Mouse (Mus musculus) frontal cortex, adult (tissue): ENCODE measurements at regions not wholly inside any gene's neighbourhood (a gene's known extent, or its start where the extent isn't known, plus 50 kb on each side); places are given as distances from the start of the nearest gene placed in this dataset.
"Not testable (repeated sequence)": the region's sequence is repeated elsewhere in the genome, so short reads cannot be mapped to it uniquely, and the experiment has no call there.

Source experiments
- ATAC-seq: cut with Nextera tagmentation; 2 replicates; pipeline ENCODE4 v1.9.2; 2017; ENCODE audit warnings: mild to moderate bottlenecking, moderate library complexity, mixed read lengths; ENCODE audit not compliant: low TSS enrichment

- not testable (repeated sequence) for ATAC-seq
These were observed 88.4 kb upstream of the Slc2a12 start for GRCm38 (mm10) chr10:22556401-22556800.

DNA sequence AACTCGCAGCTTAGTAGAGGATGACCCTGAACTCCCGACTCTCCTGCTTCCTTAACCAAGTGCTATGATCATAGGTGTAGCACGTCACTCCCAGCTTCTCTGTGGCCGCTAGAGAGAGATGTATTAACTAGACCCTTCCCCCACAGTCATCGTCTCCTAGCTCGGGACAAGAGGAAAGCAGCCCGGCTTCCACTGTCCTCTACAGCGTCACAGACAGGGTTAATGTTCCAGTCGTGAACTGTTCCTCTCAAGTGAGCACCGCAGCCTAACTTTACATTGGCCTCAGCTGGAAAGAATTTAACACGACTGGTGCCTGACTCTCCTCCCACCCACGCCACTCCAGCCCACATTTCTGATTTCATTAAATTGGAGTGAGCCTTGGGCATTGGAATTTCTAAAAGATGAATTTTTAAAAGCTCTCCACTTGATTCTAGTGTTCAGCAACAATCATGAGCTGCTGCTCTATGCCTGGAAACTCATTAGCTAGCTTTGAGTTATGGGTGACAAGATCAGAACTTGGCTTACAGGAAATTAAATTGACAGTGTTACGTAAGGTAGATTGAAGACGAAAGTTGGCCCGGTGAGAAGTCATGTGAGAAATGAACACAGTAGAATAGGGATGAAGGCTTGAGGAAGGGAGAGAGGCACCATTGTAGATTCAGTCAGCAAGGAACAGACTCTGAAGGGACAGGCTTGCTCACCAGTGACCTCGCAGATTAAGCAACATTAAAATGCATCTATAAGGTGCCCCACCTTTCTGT is 75.4 kb upstream of the Slc2a12 start:
- not testable (repeated sequence) for ATAC-seq

- not testable (repeated sequence) for ATAC-seq
These were observed 70.8 kb upstream of the Slc2a12 start for GRCm38 (mm10) chr10:22574048-22574447.

DNA sequence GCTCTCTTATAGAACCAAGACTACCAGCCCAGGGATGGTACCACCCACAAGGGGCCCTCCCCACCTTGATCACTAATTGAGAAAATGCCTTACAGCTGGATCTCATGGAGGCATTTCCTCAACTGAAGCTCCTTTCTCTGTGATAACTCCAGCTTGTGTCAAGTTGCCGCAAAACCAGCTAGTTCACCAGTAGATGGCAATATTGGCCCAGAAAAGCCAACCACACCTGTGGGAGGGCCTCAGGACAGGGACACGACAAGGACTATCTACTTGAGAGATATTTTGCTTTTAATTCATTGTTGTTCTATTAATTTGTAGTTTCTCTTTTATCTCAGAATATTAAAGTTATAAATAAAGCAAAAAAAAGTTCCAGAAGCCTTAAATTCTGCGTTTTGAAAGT is 65.4 kb upstream of the Slc2a12 start:
- peak; percentile 82 for ATAC-seq

DNA sequence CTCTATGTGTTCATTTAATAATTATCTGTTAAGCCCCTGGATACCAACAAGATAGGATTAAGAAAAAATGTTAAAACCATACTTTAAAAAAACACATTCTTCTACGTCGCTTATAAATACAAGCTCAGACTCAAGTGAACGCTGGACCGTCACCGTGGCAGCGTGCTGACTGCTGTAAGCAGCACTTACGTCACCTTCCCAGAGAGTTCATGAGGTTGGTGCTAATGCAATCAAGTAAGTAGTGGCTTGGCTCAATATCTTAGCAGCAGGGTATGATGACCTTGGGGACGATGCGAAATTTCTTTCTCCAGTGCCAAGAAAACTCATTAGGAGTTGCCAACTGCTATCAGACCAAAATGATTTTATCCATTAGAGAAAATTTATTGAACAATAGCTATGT is 63.5 kb upstream of the Slc2a12 start:
- not testable (repeated sequence) for ATAC-seq

- not testable (repeated sequence) for ATAC-seq
These were observed 61.5 kb upstream of the Slc2a12 start for GRCm38 (mm10) chr10:22583306-22583705.

GRCm38 (mm10) chr10:22588587-22588986 is 56.2 kb upstream of the Slc2a12 start:
- not testable (repeated sequence) for ATAC-seq

DNA sequence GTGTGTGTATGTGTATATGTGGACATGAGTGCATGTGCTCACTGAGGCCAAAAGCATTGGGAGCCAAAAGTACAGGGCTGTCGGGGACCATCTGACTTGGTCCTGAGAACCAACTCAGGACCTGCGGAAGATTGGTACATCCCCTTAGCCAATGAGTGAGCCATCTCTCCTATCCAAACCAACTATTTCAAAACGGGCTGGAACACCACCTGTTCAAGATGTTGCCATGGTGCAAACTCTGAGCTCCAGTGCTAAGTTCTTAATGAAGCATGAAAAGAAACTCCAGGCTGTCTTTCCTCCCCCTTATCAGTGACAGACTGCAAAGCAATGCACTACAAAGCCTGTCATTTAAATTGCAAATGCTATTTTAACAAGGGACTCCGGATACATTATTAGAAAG is 53.1 kb upstream of the Slc2a12 start:
- ATAC-seq: 0 out of 2 replicates have a peak, but pooled peaks have one; percentile 38

- not testable (repeated sequence) for ATAC-seq
These were observed 52.6 kb upstream of the Slc2a12 start for GRCm38 (mm10) chr10:22592189-22592603.

- not testable (repeated sequence) for ATAC-seq
These were observed 52.1 kb upstream of the Slc2a12 start for GRCm38 (mm10) chr10:22592752-22593151.
